Mouse (Mus musculus) embryo, embryonic 10.5 days (tissue): ENCODE results near the gene Coch.
A peak's percentile ranks its signal among the peaks of the same experiment; 100 is the strongest.

Source experiments
- DNase-seq: peaks from one replicate; pipeline ENCODE4 v3.0.0-alpha.2; 2015; ENCODE audit warnings: low spot score

The Coch gene

DNA sequence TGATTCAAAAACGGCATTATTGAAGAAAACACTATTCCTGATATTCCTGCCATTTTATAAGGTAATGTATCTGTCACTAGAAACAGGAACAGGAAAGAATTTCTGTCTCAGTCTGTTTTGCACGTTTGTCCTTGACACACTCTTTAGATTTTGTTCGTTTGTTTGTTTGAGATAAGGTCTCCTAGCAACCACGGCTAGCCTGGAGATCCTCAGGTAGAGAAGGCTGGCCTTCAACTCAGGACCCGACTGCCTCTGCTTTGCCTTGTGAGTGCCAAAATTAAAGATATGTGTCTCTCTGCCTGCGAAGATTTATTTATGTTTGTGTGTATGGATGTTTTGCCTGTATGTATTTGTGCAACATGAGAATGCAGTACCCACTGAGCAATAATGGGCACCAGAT, 48.7 kb downstream of the Coch start:
- DNase-seq: peak; percentile 35

DNA sequence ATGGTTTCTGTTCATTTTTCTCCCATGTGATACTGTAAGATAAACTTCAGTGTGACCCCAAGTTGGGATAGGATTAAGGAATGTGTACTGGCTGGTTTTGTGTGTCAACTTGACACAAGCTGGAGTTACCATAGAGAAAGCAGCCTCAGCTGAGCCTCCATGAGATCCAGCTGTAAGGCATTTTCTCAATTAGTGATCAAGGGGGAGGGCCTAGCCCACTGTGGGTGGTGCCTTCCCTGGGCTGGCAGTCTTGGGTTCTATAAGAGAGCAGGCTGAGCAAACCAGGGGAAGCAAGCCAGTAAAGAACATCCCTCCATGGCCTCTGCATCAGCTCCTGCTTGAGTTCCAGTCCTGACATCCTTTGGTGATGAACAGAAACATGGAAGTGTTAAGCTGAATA, 56.3 kb downstream of the Coch start:
- DNase-seq: peak; percentile 15
